Mouse (Mus musculus): ENCODE measurements around the gene Rtn1.
"Not testable (repeated sequence)": the region's sequence is repeated elsewhere in the genome, so short reads cannot be mapped to it uniquely, and the experiment has no call there.

The Rtn1 gene

GRCm38 (mm10) chr12:72323778-72324177 is 85.1 kb downstream of the Rtn1 start:
- DNase-seq = no peak

GRCm38 (mm10) chr12:72315732-72316465 is 93.0 kb downstream of the Rtn1 start:
- DNase-seq = no peak

GRCm38 (mm10) chr12:72310818-72311217 is 98.0 kb downstream of the Rtn1 start:
- no peak for DNase-seq

- no peak for DNase-seq
Measured at GRCm38 (mm10) chr12:72308506-72308905, 100.3 kb downstream of the Rtn1 start.

- no peak for DNase-seq
Measured at GRCm38 (mm10) chr12:72306281-72306680, 102.6 kb downstream of the Rtn1 start.

GRCm38 (mm10) chr12:72305421-72305820 is 103.4 kb downstream of the Rtn1 start:
- DNase-seq = no peak

GRCm38 (mm10) chr12:72304985-72305384 is 103.9 kb downstream of the Rtn1 start:
- DNase-seq = no peak

- no peak for DNase-seq
Measured at GRCm38 (mm10) chr12:72304347-72304688, 104.5 kb downstream of the Rtn1 start.

GRCm38 (mm10) chr12:72303624-72304346 is 105.1 kb downstream of the Rtn1 start:
- no peak for DNase-seq

GRCm38 (mm10) chr12:72301431-72301830 is 107.4 kb downstream of the Rtn1 start:
- no peak for DNase-seq

- DNase-seq = no peak
Measured at GRCm38 (mm10) chr12:72300971-72301370, 107.9 kb downstream of the Rtn1 start.

GRCm38 (mm10) chr12:72298222-72298621 is 110.6 kb downstream of the Rtn1 start:
- no peak for DNase-seq

- DNase-seq = no peak
Measured at GRCm38 (mm10) chr12:72296552-72296951, 112.3 kb downstream of the Rtn1 start.

GRCm38 (mm10) chr12:72293185-72293584 is 115.7 kb downstream of the Rtn1 start:
- not testable (repeated sequence) for DNase-seq

GRCm38 (mm10) chr12:72292566-72292965 is 116.3 kb downstream of the Rtn1 start:
- no peak for DNase-seq

GRCm38 (mm10) chr12:72291266-72291665 is 117.6 kb downstream of the Rtn1 start:
- DNase-seq = no peak

GRCm38 (mm10) chr12:72288215-72288614 is 120.6 kb downstream of the Rtn1 start:
- peak; percentile 17 for DNase-seq

GRCm38 (mm10) chr12:72287332-72288004 is 121.4 kb downstream of the Rtn1 start:
- DNase-seq = no peak

GRCm38 (mm10) chr12:72285366-72286345 is 123.2 kb downstream of the Rtn1 start:
- no peak for DNase-seq

- DNase-seq = no peak
Measured at GRCm38 (mm10) chr12:72284576-72284975, 124.3 kb downstream of the Rtn1 start.

- no peak for DNase-seq
Measured at GRCm38 (mm10) chr12:72279129-72279875, 129.6 kb downstream of the Rtn1 start.
